Mouse (Mus musculus) heart, adult 2 months (tissue): Measurements from ENCODE around the gene Gm9821. TPM values are rescaled to one million over a fixed set of nuclear protein-coding genes. Genes with fewer than 3 reads are reported as not detected.

Experiments used
- DNase-seq, 2 experiments: peaks; one replicate each; pipeline ENCODE4 v3.0.0; 2021
- H3K27ac ChIP-seq: fragments of 200-600 bp; 2 replicates; pipeline ENCODE4 v1.8.1; 2022
- H3K27me3 ChIP-seq: fragments of 200-500 bp; 2 replicates; pipeline ENCODE4 v1.6.1; 2012; ENCODE audit warnings: mild to moderate bottlenecking, low read length, inconsistent platforms, mixed read lengths; ENCODE audit not compliant: control insufficient read depth, insufficient read depth
- H3K36me3 ChIP-seq: fragments of 200-500 bp; 2 replicates; pipeline ENCODE4 v1.6.1; 2012; ENCODE audit warnings: low read length, inconsistent platforms; ENCODE audit not compliant: control insufficient read depth, insufficient read depth
- H3K4me1 ChIP-seq: fragments of 200-500 bp; 2 replicates; pipeline ENCODE4 v1.6.1; 2011; ENCODE audit warnings: low read length; ENCODE audit not compliant: control insufficient read depth, insufficient read depth
- H3K4me3 ChIP-seq: fragments of 200-600 bp; 2 replicates; pipeline ENCODE4 v1.8.1; 2022
- H3K79me2 ChIP-seq: fragments of 200-500 bp; replicated peaks from 2 replicates; pipeline ENCODE4 v1.6.1; 2012; ENCODE audit warnings: mild to moderate bottlenecking, inconsistent platforms, low read length, moderate library complexity, mixed read lengths; ENCODE audit not compliant: control insufficient read depth, insufficient read depth
- H3K9ac ChIP-seq: fragments of 200-500 bp; 2 replicates; pipeline ENCODE4 v1.6.1; 2012; ENCODE audit warnings: low read depth, mild to moderate bottlenecking, control low read depth, inconsistent platforms, low read length, mixed read lengths
- CTCF ChIP-seq: fragments of 200-600 bp; IDR thresholded peaks from 2 replicates; pipeline ENCODE4 v1.8.1; 2022; ENCODE audit warnings: antibody characterized with exemption, mild to moderate bottlenecking, moderate library complexity
- EP300 ChIP-seq: fragments of 200-500 bp; IDR thresholded peaks from 2 replicates; pipeline ENCODE4 v1.6.1; 2011; ENCODE audit warnings: low read depth, low read length, control low read depth; ENCODE audit not compliant: insufficient read depth
- POLR2A ChIP-seq: fragments of 200-500 bp; IDR thresholded peaks from 2 replicates; pipeline ENCODE4 v1.6.1; 2011; ENCODE audit warnings: mild to moderate bottlenecking, low read depth, low read length, control low read depth; ENCODE audit not compliant: insufficient read depth
- WGBS: fragments of 180-500 bp; shearing (Covaris S2); methylation state at CpG from one replicate; pipeline ENCODE4 v1.1.7; 2018; 5-methylcytosine and 5-hydroxymethylcytosine counted together
- intact Hi-C: fragments of 180-260 bp; cut with DNase I; formaldehyde crosslinking; loops from one replicate; pipeline ENCODE4 v1.15.1; 2025
- polyA plus RNA-seq: library from polyadenylated mRNA; depleted of rRNA; stranded (reverse); fragments of >200 nt; gene quantifications from 2 replicates; pipeline ENCODE4 v1.2.3, GENCODE M21; 2012
- total RNA-seq, 2 experiments: library from RNA; stranded (reverse); gene quantifications; 2 replicates each; pipeline ENCODE4 v1.2.3; 2021

Gm9821 gene
- total and polyA plus RNA-seq, 3 experiments = not detected

- DNase-seq = no peak
- no peaks in the 10 kb centered on the region for H3K27me3 ChIP-seq
- TF ChIP-seq POLR2A (no peak), CTCF (no peak), EP300 (no peak)
- H3K79me2 ChIP-seq = no peaks in the 10 kb centered on the region
- intact Hi-C loops = loop anchor here (10.0 kb wide), 1 partner anchor 325 kb away; no protein-coding TSS in a partner anchor
- H3K9ac ChIP-seq = no peak overlapping the region
- no peak overlapping the region for H3K27ac ChIP-seq
- H3K36me3 ChIP-seq = no peaks in the 10 kb centered on the region
- no peaks in the 10 kb centered on the region for H3K4me1 ChIP-seq
- WGBS = 80% methylated on average over 3 of the region's 3 CpGs
- no peak overlapping the region for H3K4me3 ChIP-seq
Measured at GRCm38 (mm10) chr2:91929455-91929854, 16.0 kb upstream of the Gm9821 start.

GRCm38 (mm10) chr2:91929936-91930335 is 15.6 kb upstream of the Gm9821 start:
- peak; percentile 23 to 38 for DNase-seq
- no peaks in the 10 kb centered on the region for H3K4me1 ChIP-seq
- H3K79me2 ChIP-seq = no peaks in the 10 kb centered on the region

GRCm38 (mm10) chr2:91930761-91931291 is 14.7 kb upstream of the Gm9821 start:
- H3K4me1 ChIP-seq = no peaks in the 10 kb centered on the region
- no peaks in the 10 kb centered on the region for H3K27me3 ChIP-seq
- H3K79me2 ChIP-seq = no peaks in the 10 kb centered on the region
- H3K27ac ChIP-seq = no peak overlapping the region
- peak; percentile 4 to 19 for DNase-seq
- no peak overlapping the region; the same call in 1 of the 2 replicates for H3K4me3 ChIP-seq
- WGBS = 47% methylated on average over 23 of the region's 23 CpGs
- TF ChIP-seq EP300 (no peak), POLR2A (no peak), CTCF (no peak)
- H3K36me3 ChIP-seq = no peaks in the 10 kb centered on the region
- intact Hi-C loops = no loop called here
- no peak overlapping the region; the same call in 1 of the 2 replicates for H3K9ac ChIP-seq

More at GRCm38 (mm10) chr2:91929936-91930335, 15.6 kb upstream of the Gm9821 start:
- no peaks in the 10 kb centered on the region for H3K36me3 ChIP-seq
- TF ChIP-seq CTCF = peak; percentile 78
- no peak for TF ChIP-seq EP300
- H3K27me3 ChIP-seq = no peaks in the 10 kb centered on the region
- no peak overlapping the region for H3K9ac ChIP-seq
- H3K27ac ChIP-seq = no peak overlapping the region
- H3K4me3 ChIP-seq = no peak overlapping the region
- WGBS = 20% methylated on average over 12 of the region's 12 CpGs
- intact Hi-C loops = loop anchor here (10.0 kb wide), 1 partner anchor 325 kb away; no protein-coding TSS in a partner anchor

GRCm38 (mm10) chr2:91931328-91932159 is 14.0 kb upstream of the Gm9821 start:
- 29% methylated on average over 49 of the region's 50 CpGs for WGBS

GRCm38 (mm10) chr2:91932160-91932711 is 13.3 kb upstream of the Gm9821 start, which contains the start of gene Mdk:
Gene Mdk (minus strand): TSS chr2:91932297.
- TF ChIP-seq EP300 = no peak
- no peak for TF ChIP-seq CTCF
- TF ChIP-seq POLR2A = no peak

More at GRCm38 (mm10) chr2:91931328-91932159, 14.0 kb upstream of the Gm9821 start:
- H3K4me1 ChIP-seq = no peaks in the 10 kb centered on the region
- intact Hi-C loops = no loop called here
- no peaks in the 10 kb centered on the region for H3K79me2 ChIP-seq
- H3K27me3 ChIP-seq = no peaks in the 10 kb centered on the region
- TF ChIP-seq POLR2A (no peak), CTCF (no peak), EP300 (no peak)
- H3K36me3 ChIP-seq = no peaks in the 10 kb centered on the region
- H3K9ac ChIP-seq = peak overlapping the region; percentile 62
- peak; percentile 21 to 38 for DNase-seq
- no peak overlapping the region for H3K27ac ChIP-seq
- H3K4me3 ChIP-seq = peak overlapping the region; percentile 29; the same call in 1 of the 2 replicates

More at GRCm38 (mm10) chr2:91932160-91932711, 13.3 kb upstream of the Gm9821 start, which contains the start of gene Mdk:
- intact Hi-C loops = no loop called here
- 28% methylated on average over 15 of the region's 16 CpGs for WGBS
- Histone ChIP-seq H3K27ac (no peak within 1 kb of the TSS), H3K9ac (peak within 1 kb of the TSS; percentile 62), H3K79me2 (no peaks in the 10 kb centered on the region), H3K36me3 (no peaks in the 10 kb centered on the region), H3K27me3 (no peaks in the 10 kb centered on the region), H3K4me3 (peak within 1 kb of the TSS; percentile 29; the same call in 1 of the 2 replicates), H3K4me1 (no peaks in the 10 kb centered on the region)
- peak; percentile 6 to 21 for DNase-seq
